Mouse (Mus musculus) left cerebral cortex, adult 2 months (tissue): ENCODE data around the gene Wdr81. TPM values are rescaled to one million over a fixed set of nuclear protein-coding genes. Genes with fewer than 3 reads are reported as not detected.
A peak's percentile ranks its signal among the peaks of the same experiment; 100 is the strongest.

ENCODE experiments used
- DNase-seq, 2 experiments: peaks; one replicate each; pipeline ENCODE4 v3.0.0; 2021 to 2022; ENCODE audit warnings: low spot score in 2 of 2, mixed read lengths in 1 of 2; ENCODE audit errors: extremely low spot score in 1 of 2
- H3K27ac ChIP-seq: fragments of 200-600 bp; 2 replicates; pipeline ENCODE4 v1.8.1; 2022
- H3K4me3 ChIP-seq: fragments of 200-600 bp; 2 replicates; pipeline ENCODE4 v1.8.1; 2022
- CTCF ChIP-seq: fragments of 200-600 bp; IDR thresholded peaks from 2 replicates; pipeline ENCODE4 v1.8.1; 2022; ENCODE audit warnings: antibody characterized with exemption, mild to moderate bottlenecking, moderate library complexity
- intact Hi-C: fragments of 180-260 bp; cut with DNase I; formaldehyde crosslinking; loops from one replicate; pipeline ENCODE4 v1.15.1; 2025
- total RNA-seq, 2 experiments: library from RNA; stranded (reverse); gene quantifications; 2 replicates each; pipeline ENCODE4 v1.2.3; 2021

The Wdr81 gene
- total RNA-seq, 2 experiments from 2014 or later, result 19.5 to 20.7 TPM

DNA sequence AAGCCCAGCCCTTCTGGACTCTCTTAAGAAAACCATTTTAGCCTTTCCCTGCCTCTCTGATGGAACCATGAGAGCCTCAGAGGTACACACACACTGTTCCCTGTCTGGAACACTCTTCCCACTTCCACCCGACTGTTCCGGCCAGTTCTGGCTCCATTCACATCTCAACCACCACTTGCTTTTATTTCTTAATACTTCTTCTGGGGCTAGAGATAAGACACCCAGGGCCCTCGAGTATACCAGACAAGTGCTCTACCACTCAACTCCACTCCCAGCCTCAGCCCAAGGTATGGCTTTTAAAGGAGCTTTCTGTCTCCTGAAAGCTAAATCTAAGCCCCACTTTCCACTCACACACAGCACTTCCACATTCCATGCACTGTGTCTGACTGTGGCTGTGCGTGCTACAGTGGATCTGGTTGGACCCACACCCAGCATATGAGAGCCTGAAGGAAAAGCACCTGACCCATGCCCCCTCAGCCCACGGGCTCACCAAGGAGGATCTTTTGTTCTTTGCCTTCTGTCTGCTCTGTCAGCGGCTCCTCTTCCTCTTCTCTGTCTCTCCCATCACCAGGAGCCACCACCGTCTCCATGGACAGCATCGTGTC is 4.1 kb downstream of the Wdr81 start:
- no peak for DNase-seq
- H3K4me3 ChIP-seq, result no peak overlapping the region
- intact Hi-C loops, result no loop called here
- no peak for TF ChIP-seq CTCF
- H3K27ac ChIP-seq, result no peak overlapping the region

- intact Hi-C loops, result no loop called here
These were observed 4.8 kb downstream of the Wdr81 start for GRCm38 (mm10) chr11:75449695-75450094.

DNA sequence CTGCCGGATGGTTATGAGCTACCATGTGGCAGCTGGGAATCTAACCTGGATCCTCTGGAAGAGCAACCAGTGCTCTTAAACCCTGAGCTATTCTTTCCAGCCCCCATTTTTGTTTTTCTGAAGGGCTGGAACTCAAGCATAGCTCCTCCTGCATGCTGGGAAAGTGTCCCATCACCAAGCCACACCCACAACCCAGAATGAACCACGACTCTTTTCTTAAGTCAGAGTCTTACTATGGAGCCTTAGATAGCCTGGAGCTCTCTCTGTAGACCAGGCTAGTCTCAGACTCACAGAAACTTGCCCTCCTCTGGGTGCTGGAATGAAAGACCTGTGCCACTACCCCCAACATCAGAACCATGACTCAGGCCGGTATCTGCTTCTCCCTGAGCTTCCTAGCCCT is 5.9 kb downstream of the Wdr81 start:
- no peak for TF ChIP-seq CTCF
- intact Hi-C loops, result no loop called here
- no peak overlapping the region for H3K4me3 ChIP-seq
- H3K27ac ChIP-seq, result no peak overlapping the region
- no peak for DNase-seq

More at GRCm38 (mm10) chr11:75449695-75450094, 4.8 kb downstream of the Wdr81 start:
- H3K27ac ChIP-seq, result no peak overlapping the region
- TF ChIP-seq CTCF, result no peak
- no peak overlapping the region for H3K4me3 ChIP-seq
- no peak for DNase-seq

GRCm38 (mm10) chr11:75443711-75444110 is 10.8 kb downstream of the Wdr81 start:
- H3K4me3 ChIP-seq, result no peak overlapping the region
- intact Hi-C loops, result no loop called here
- no peak for TF ChIP-seq CTCF
- no peak for DNase-seq
- H3K27ac ChIP-seq, result no peak overlapping the region

- no peak for TF ChIP-seq CTCF
- no peak for DNase-seq
- intact Hi-C loops, result no loop called here
- Histone ChIP-seq H3K27ac (no peak overlapping the region), H3K4me3 (no peak overlapping the region)
These were observed 12.9 kb downstream of the Wdr81 start for GRCm38 (mm10) chr11:75441601-75442000.

DNA sequence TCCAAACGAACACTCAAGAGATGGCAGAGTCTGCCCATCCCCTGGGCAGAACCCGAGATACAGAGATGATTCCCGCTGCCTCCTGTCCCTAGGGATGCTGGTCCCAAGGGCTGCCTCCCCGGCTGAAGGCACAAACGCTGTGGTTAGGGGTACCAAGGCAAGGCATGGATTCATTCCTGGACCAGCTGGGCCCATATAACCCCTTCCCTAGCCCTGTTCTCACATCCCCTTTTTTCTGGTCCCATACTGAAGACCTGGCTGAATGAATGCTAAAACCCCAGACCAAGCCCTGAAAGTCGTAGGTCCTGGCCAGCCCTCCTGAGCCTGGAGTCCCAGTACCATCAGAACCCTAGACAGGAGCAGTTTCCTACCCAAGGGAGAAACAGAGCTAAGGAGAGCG is 13.5 kb downstream of the Wdr81 start:
- Histone ChIP-seq H3K27ac (no peak overlapping the region), H3K4me3 (no peak overlapping the region)
- intact Hi-C loops, result no loop called here
- DNase-seq, result no peak
- TF ChIP-seq CTCF, result no peak

GRCm38 (mm10) chr11:75439951-75440350 is 14.6 kb downstream of the Wdr81 start:
- no peak overlapping the region for H3K27ac ChIP-seq
- intact Hi-C loops, result no loop called here
- H3K4me3 ChIP-seq, result no peak overlapping the region
- no peak for TF ChIP-seq CTCF
- no peak for DNase-seq

GRCm38 (mm10) chr11:75439363-75439762 is 15.2 kb downstream of the Wdr81 start, which contains the start of gene Serpinf2:
Gene Serpinf2, minus strand, starts transcription at chr11:75439591.
- Histone ChIP-seq H3K4me3 (no peak within 1 kb of the TSS), H3K27ac (no peak within 1 kb of the TSS)
- intact Hi-C loops, result no loop called here
- TF ChIP-seq CTCF, result no peak
- DNase-seq, result no peak

DNA sequence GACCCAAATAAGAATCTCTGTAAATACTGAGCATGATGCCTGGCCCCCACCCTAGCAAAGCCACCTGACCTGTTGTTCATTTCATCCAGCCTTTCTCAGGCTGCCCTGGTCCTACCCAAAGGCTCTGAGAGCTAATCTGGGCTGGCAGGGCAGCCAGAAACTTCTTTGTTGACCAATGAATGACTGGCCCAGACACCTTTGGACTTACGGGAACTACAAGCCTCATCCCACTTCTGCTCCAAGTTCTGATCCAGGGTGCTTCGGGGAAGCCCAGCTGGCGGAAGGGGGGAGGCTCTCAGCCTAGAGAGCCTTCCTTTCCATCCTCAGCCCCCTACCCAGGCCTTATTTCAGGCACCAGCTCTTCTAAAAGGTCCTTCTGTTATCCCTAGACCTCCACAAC is 15.7 kb downstream of the Wdr81 start:
- intact Hi-C loops, result no loop called here

DNA sequence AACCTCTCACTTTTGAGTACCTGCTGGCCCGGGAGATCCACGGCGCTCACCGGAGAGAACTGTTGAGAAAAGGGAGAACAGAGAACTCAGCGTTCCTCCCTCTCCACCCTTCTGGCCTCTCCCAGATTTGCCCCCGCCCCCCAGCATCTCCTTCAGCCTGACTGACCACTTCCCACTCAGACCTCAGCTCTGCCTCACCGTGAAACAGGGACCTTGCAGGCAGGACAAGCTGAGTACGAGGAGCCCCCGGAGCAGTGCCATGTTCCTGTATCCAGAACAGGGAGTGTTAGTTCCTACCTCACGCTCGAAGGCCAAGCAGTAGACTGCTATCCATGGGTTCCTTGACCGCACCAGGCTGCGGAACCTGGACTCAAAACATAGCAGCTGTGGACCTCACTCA is 16.3 kb downstream of the Wdr81 start:
- no peak for TF ChIP-seq CTCF
- Histone ChIP-seq H3K4me3 (no peak overlapping the region), H3K27ac (no peak overlapping the region)
- DNase-seq, result no peak
- intact Hi-C loops, result no loop called here

More for the DNA sequence above, 15.7 kb downstream of the Wdr81 start:
- H3K27ac ChIP-seq, result no peak overlapping the region
- DNase-seq, result no peak
- no peak overlapping the region for H3K4me3 ChIP-seq
- TF ChIP-seq CTCF, result no peak

DNA sequence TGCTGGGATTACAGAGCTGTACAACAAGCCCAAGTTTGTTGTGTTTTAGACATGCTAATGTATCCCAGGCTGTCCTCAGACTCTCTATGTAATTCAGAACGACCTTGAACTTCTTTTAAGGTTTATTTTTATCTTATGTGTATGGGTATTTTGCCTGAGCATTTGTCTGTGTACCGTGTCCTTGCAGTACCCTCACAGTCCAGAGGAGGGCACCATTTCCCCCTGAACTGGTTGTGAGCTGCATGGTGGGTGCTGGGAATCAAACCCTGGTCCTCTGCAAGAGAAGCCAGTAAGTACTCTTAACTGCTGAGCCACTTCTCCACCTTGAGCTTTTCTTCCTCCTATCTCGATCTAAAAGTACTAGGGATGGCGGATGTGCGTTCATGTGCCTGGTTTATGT is 20.4 kb downstream of the Wdr81 start:
- intact Hi-C loops, result no loop called here
- no peak for DNase-seq
- Histone ChIP-seq H3K27ac (no peak overlapping the region), H3K4me3 (no peak overlapping the region)
- peak; percentile 20 for TF ChIP-seq CTCF

DNA sequence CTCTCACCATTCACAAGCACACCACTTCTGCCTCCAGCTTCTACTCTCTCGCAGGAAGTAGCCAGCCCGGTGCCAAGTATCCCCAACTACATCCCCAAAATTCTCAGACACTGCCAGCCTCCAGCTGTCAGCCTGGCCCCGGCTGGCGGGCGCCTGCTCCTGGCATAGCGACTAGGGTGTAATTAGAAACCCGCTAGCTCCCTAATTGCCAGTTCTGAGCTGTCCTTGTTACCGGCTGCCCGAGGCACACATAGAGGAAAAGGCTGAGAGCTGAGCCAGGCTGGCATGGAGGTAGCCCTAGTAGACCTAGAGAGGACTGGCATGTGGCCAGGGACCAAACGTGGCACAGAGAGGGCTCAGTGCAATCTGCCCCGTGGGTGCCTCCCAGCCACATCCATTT is 23.2 kb downstream of the Wdr81 start:
- Histone ChIP-seq H3K27ac (no peak overlapping the region), H3K4me3 (no peak overlapping the region)
- no peak for TF ChIP-seq CTCF
- intact Hi-C loops, result no loop called here
- peak; percentile 61 to 71 for DNase-seq

- H3K4me3 ChIP-seq, result no peak overlapping the region
- DNase-seq, result no peak
- intact Hi-C loops, result no loop called here
- no peak overlapping the region for H3K27ac ChIP-seq
- no peak for TF ChIP-seq CTCF
These were observed 25.4 kb downstream of the Wdr81 start for GRCm38 (mm10) chr11:75429019-75429705.
